Mouse (Mus musculus) liver, adult 2 months (tissue): ENCODE measurements around the gene Gm44965. TPM values are rescaled to one million over a fixed set of nuclear protein-coding genes. Genes with fewer than 3 reads are reported as not detected.

Source experiments
- DNase-seq: peaks from one replicate; pipeline ENCODE4 v3.0.0-alpha.2; 2011; ENCODE audit warnings: low read depth, low spot score; ENCODE audit errors: extremely low read depth
- H3K27ac ChIP-seq: fragments of 200-500 bp; replicated peaks from 2 replicates; pipeline ENCODE4 v1.5.1; 2012; ENCODE audit warnings: low read depth, mild to moderate bottlenecking, control low read depth, inconsistent platforms, low read length; ENCODE audit not compliant: insufficient read depth
- H3K27me3 ChIP-seq: fragments of 200-500 bp; 2 replicates; pipeline ENCODE4 v1.6.1; 2012; ENCODE audit warnings: mild to moderate bottlenecking, moderate library complexity, low read length, inconsistent platforms; ENCODE audit not compliant: control insufficient read depth, insufficient read depth
- H3K36me3 ChIP-seq: fragments of 200-500 bp; 2 replicates; pipeline ENCODE4 v1.6.1; 2012; ENCODE audit warnings: low read length, inconsistent platforms; ENCODE audit not compliant: control insufficient read depth, insufficient read depth
- H3K4me1 ChIP-seq: fragments of 200-500 bp; 2 replicates; pipeline ENCODE4 v1.6.1; 2011; ENCODE audit warnings: low read length; ENCODE audit not compliant: control insufficient read depth, insufficient read depth
- H3K4me3 ChIP-seq: fragments of 200-500 bp; 2 replicates; pipeline ENCODE4 v1.5.1; 2011; ENCODE audit warnings: low read depth, mild to moderate bottlenecking, control low read depth, low read length, moderate library complexity; ENCODE audit not compliant: insufficient read depth
- H3K79me2 ChIP-seq: fragments of 200-500 bp; 2 replicates; pipeline ENCODE4 v1.6.1; 2012; ENCODE audit warnings: inconsistent platforms, mild to moderate bottlenecking, low read length, moderate library complexity; ENCODE audit not compliant: control insufficient read depth, insufficient read depth
- H3K9ac ChIP-seq: fragments of 200-500 bp; 2 replicates; pipeline ENCODE4 v1.6.1; 2012; ENCODE audit warnings: low read depth, mild to moderate bottlenecking, control low read depth, inconsistent platforms, low read length
- CTCF ChIP-seq: fragments of 200-500 bp; IDR thresholded peaks from 2 replicates; pipeline ENCODE4 v1.5.1; 2011; ENCODE audit warnings: low read depth, low read length, control low read depth
- POLR2A ChIP-seq: fragments of 200-500 bp; IDR thresholded peaks from 2 replicates; pipeline ENCODE4 v1.6.1; 2011; ENCODE audit warnings: low read length, control low read depth; ENCODE audit not compliant: insufficient read depth; ENCODE audit errors: extremely low read depth
- WGBS: fragments of 180-500 bp; shearing (Covaris S2); methylation state at CpG from one replicate; pipeline ENCODE4 v1.1.7; 2018; 5-methylcytosine and 5-hydroxymethylcytosine counted together
- polyA plus RNA-seq: library from polyadenylated mRNA; depleted of rRNA; stranded (reverse); fragments of >200 nt; gene quantifications from 2 replicates; pipeline ENCODE4 v1.2.3, GENCODE M21; 2012
- total RNA-seq: library from RNA; depleted of rRNA; stranded (reverse); fragments of >200 nt; gene quantifications from 2 replicates; pipeline ENCODE4 v1.2.3, GENCODE M21; 2014

Gm44965 gene
- total and polyA plus RNA-seq, 2 experiments = not detected

DNA sequence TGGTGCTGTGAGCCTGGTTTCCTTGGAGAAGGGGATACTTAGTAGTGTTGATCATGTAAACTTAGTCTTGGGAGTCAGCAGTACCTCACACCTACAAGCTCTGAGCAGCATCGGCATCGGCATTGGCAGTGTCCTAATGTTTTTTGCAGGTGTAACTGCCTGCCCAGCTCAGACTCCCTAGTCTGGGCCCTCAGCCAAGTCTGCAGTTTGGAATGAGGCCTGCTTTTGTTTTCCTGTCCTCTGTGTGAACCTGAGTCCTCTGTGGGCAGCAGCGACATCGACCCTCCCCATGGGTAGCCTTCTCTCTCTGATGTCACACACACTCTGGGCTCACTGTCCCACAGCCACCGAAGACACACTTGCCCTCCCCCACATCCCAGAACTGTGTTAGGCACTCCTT is 27.4 kb upstream of the Gm44965 start:
- peak overlapping the region; percentile 64 for H3K27ac ChIP-seq
- 10% methylated on average over 5 of the region's 5 CpGs for WGBS
- peak; percentile 88 for DNase-seq
- H3K9ac ChIP-seq = peak overlapping the region; percentile 3; the same call in 1 of the 2 replicates
- H3K27me3 ChIP-seq = no peaks in the 10 kb centered on the region
- H3K79me2 ChIP-seq = no peaks in the 10 kb centered on the region
- 0 out of 2 replicates have a peak, but pooled peaks cover 1% of the 10 kb centered on the region for H3K36me3 ChIP-seq
- no peak overlapping the region for H3K4me3 ChIP-seq
- TF ChIP-seq POLR2A = no peak
- TF ChIP-seq CTCF = no peak
- peaks cover 31% of the 10 kb centered on the region for H3K4me1 ChIP-seq

GRCm38 (mm10) chr6:48568036-48568984 is 25.4 kb upstream of the Gm44965 start:
- Histone ChIP-seq H3K79me2 (peaks cover 3% of the 10 kb centered on the region; the same call in 1 of the 2 replicates), H3K9ac (peak overlapping the region; percentile 33; the same call in 1 of the 2 replicates), H3K36me3 (no peaks in the 10 kb centered on the region), H3K4me1 (peaks cover 37% of the 10 kb centered on the region), H3K27me3 (no peaks in the 10 kb centered on the region), H3K27ac (no peak overlapping the region; the same call in 1 of the 2 replicates), H3K4me3 (no peak overlapping the region)
- peak; percentile 78 for DNase-seq
- TF ChIP-seq CTCF = no peak
- 0 out of 2 replicates have a peak, but pooled peaks have one; percentile 37 for TF ChIP-seq POLR2A
- 18% methylated on average over 21 of the region's 21 CpGs for WGBS

- 31% methylated on average over 7 of the region's 8 CpGs for WGBS
- no peak overlapping the region for H3K4me3 ChIP-seq
- peaks cover 3% of the 10 kb centered on the region; the same call in 1 of the 2 replicates for H3K79me2 ChIP-seq
These were observed 24.5 kb upstream of the Gm44965 start for GRCm38 (mm10) chr6:48569065-48569807.

GRCm38 (mm10) chr6:48572014-48572413 is 21.7 kb upstream of the Gm44965 start:
- peak overlapping the region; percentile 90 for H3K4me3 ChIP-seq
- peaks cover 3% of the 10 kb centered on the region; the same call in 1 of the 2 replicates for H3K79me2 ChIP-seq
- 24% methylated on average over 5 of the region's 5 CpGs for WGBS
- H3K36me3 ChIP-seq = no peaks in the 10 kb centered on the region
- peak; percentile 44 for DNase-seq
- peak overlapping the region; percentile 85 for H3K9ac ChIP-seq
- TF ChIP-seq POLR2A (no peak), CTCF (no peak)
- H3K4me1 ChIP-seq = peaks cover 29% of the 10 kb centered on the region
- no peaks in the 10 kb centered on the region for H3K27me3 ChIP-seq
- peak overlapping the region; percentile 95 for H3K27ac ChIP-seq

More at GRCm38 (mm10) chr6:48569065-48569807, 24.5 kb upstream of the Gm44965 start:
- Histone ChIP-seq H3K4me1 (peaks cover 39% of the 10 kb centered on the region), H3K36me3 (no peaks in the 10 kb centered on the region), H3K9ac (no peak overlapping the region), H3K27me3 (no peaks in the 10 kb centered on the region), H3K27ac (no peak overlapping the region)
- no peak for DNase-seq
- TF ChIP-seq CTCF (no peak), POLR2A (no peak)

- H3K9ac ChIP-seq = peak within 1 kb of the TSS; percentile 85
- peak; percentile 94 for DNase-seq
- TF ChIP-seq POLR2A (peak; percentile 16; the same call in 1 of the 2 replicates), CTCF (no peak)
These were observed 21.1 kb upstream of the Gm44965 start, which contains the start of gene Rarres2 for GRCm38 (mm10) chr6:48572572-48573061. TSS of gene Rarres2 (minus strand) at chr6:48572789.

More at GRCm38 (mm10) chr6:48572572-48573061, 21.1 kb upstream of the Gm44965 start, which contains the start of gene Rarres2:
- 12% methylated on average over 6 of the region's 6 CpGs for WGBS
- Histone ChIP-seq H3K4me3 (peak within 1 kb of the TSS; percentile 90), H3K36me3 (no peaks in the 10 kb centered on the region), H3K79me2 (peaks cover 3% of the 10 kb centered on the region; the same call in 1 of the 2 replicates), H3K27ac (peak within 1 kb of the TSS; percentile 95), H3K27me3 (no peaks in the 10 kb centered on the region), H3K4me1 (peaks cover 29% of the 10 kb centered on the region)
